In the genomic region with DNA sequence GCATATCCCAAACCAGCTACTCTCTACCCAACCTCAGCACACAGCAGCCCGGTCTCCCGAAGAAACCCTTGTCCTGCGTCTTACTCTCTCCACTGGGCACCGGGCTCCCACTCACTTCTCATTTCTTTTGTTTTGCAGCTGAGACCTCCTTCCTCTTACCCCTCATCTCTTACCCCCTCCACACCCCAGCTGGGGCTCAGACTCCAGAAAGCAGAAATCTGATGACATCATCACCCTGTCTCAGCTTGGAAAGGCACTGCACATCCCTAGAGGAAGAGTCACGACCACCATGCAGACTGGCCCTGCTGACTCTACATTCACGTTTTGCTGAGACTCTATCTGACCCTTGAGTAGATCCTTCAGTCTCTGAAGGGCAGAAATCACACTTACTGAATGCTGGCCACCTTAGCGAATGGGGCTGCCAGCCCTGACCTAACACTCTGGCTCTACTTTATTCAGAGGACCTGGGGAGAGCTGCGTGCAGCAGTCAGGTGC, we compare ENCODE assay signal across 8 mouse cellular contexts. TPM values are rescaled to one million over a fixed set of nuclear protein-coding genes. Genes with fewer than 3 reads are reported as not detected.
A peak's percentile ranks its signal among the peaks of the same experiment; 100 is the strongest.
DNase-seq lines count a peak whose midpoint lies in the region; ATAC-seq and TF ChIP-seq lines count a peak whose summit lies in the region.

No protein-coding gene starts in this region.

- H3K36me3 ChIP-seq in C2C12 (ENCODE audit: control insufficient read depth, insufficient read depth), result peaks cover 53% of the 10 kb centered on the region
- H3K36me3 ChIP-seq in forebrain, embryonic 13.5 days (ENCODE audit: poor library complexity, severe bottlenecking), result peaks cover 39% of the 10 kb centered on the region
- H3K36me3 ChIP-seq in liver, embryonic 12.5 days, result peaks cover 50% of the 10 kb centered on the region
- H3K36me3 ChIP-seq in stomach, embryonic 14.5 days (ENCODE audit: control insufficient read depth, insufficient read depth, low read length), result peaks cover 18% of the 10 kb centered on the region; the same call in 1 of the 2 replicates

- H3K79me3 ChIP-seq in C2C12 (ENCODE audit: low read depth), result no peaks in the 10 kb centered on the region

- WGBS in forebrain, embryonic 13.5 days, result 40% methylated on average over 8 of the region's 8 CpGs
- 29% methylated on average over 8 of the region's 8 CpGs for WGBS in liver, embryonic 12.5 days (ENCODE audit: insufficient replicate concordance)
- 39% methylated on average over 8 of the region's 8 CpGs for WGBS in stomach, embryonic 14.5 days

- intact Hi-C loops in gastrocnemius, adult 2 months (cut with DNase I), result loop anchor here (1.0 to 5.0 kb wide), 3 partner anchors 19 to 98 kb away; a partner anchor contains a TSS
- intact Hi-C loops in gastrocnemius, postnatal 14 days (cut with DNase I; ENCODE audit: low total_unique reads), result loop anchor here (2.0 to 10.0 kb wide), 2 partner anchors 39 to 95 kb away; a partner anchor contains a TSS

- no peak for DNase-seq in gastrocnemius, adult 2 months
- no peak for DNase-seq in gastrocnemius, postnatal 14 days
- DNase-seq in ovary, postnatal 36 days (ENCODE audit: low spot score), result no peak
- DNase-seq in layer of hippocampus, postnatal 14 days (ENCODE audit: low spot score in 2 of 2), result no peak

- peak overlapping the region; percentile 77 for H3K9ac ChIP-seq in forebrain, embryonic 13.5 days
- H3K9ac ChIP-seq in liver, embryonic 12.5 days, result peak overlapping the region; percentile 72
- peak overlapping the region; percentile 60 for H3K9ac ChIP-seq in stomach, embryonic 14.5 days (replicated peaks; ENCODE audit: low read depth, low read length)

- H3K79me2 ChIP-seq in C2C12 (ENCODE audit: control insufficient read depth, insufficient read depth), result peaks cover 18% of the 10 kb centered on the region

- H3K27me3 ChIP-seq in C2C12 (ENCODE audit: control insufficient read depth, insufficient read depth, insufficient read length), result no peaks in the 10 kb centered on the region
- H3K27me3 ChIP-seq in forebrain, embryonic 13.5 days, result no peaks in the 10 kb centered on the region
- no peaks in the 10 kb centered on the region for H3K27me3 ChIP-seq in liver, embryonic 12.5 days (replicated peaks)
- H3K27me3 ChIP-seq in stomach, embryonic 14.5 days (ENCODE audit: control insufficient read depth, insufficient read depth, low read length), result no peaks in the 10 kb centered on the region

- H3K9me3 ChIP-seq in forebrain, embryonic 13.5 days (replicated peaks), result no peaks in the 10 kb centered on the region
- no peaks in the 10 kb centered on the region for H3K9me3 ChIP-seq in liver, embryonic 12.5 days (replicated peaks)
- no peaks in the 10 kb centered on the region; the same call in 1 of the 2 replicates for H3K9me3 ChIP-seq in stomach, embryonic 14.5 days (ENCODE audit: control insufficient read depth, low read depth, low read length)

- H3K27ac ChIP-seq in gastrocnemius, adult 2 months, result peak overlapping the region; percentile 99
- peak overlapping the region; percentile 83 for H3K27ac ChIP-seq in forebrain, embryonic 13.5 days
- H3K27ac ChIP-seq in liver, embryonic 12.5 days, result peak overlapping the region; percentile 73
- H3K27ac ChIP-seq in stomach, embryonic 14.5 days (ENCODE audit: low read length), result peak overlapping the region; percentile 92

- H3K4me3 ChIP-seq in gastrocnemius, adult 2 months, result peak overlapping the region; percentile 79
- H3K4me3 ChIP-seq in C2C12 (ENCODE audit: insufficient read depth, poor library complexity, severe bottlenecking), result peak overlapping the region; percentile 45
- peak overlapping the region; percentile 52 for H3K4me3 ChIP-seq in forebrain, embryonic 13.5 days
- H3K4me3 ChIP-seq in liver, embryonic 12.5 days, result peak overlapping the region; percentile 63
- H3K4me3 ChIP-seq in stomach, embryonic 14.5 days (ENCODE audit: low read depth, low read length), result peak overlapping the region; percentile 55

- ATAC-seq in forebrain, embryonic 13.5 days, result peak; percentile 29
- 0 out of 2 replicates have a peak, but pooled peaks have one; percentile 10 for ATAC-seq in liver, embryonic 12.5 days
- 0 out of 2 replicates have a peak, but pooled peaks have one; percentile 3 for ATAC-seq in stomach, embryonic 14.5 days (ENCODE audit: insufficient number of reproducible peaks, insufficient read depth, low FRiP score, low read depth)

- peak overlapping the region; percentile 85 for H3K4me2 ChIP-seq in forebrain, embryonic 13.5 days
- H3K4me2 ChIP-seq in liver, embryonic 12.5 days, result peak overlapping the region; percentile 85
- peak overlapping the region; percentile 62 for H3K4me2 ChIP-seq in stomach, embryonic 14.5 days (replicated peaks; ENCODE audit: low read depth, low read length)

- peak overlapping the region; percentile 75 for H3ac ChIP-seq in C2C12 (ENCODE audit: control insufficient read depth, insufficient read length, low read depth)

- H3K4me1 ChIP-seq in forebrain, embryonic 13.5 days, result peaks cover 28% of the 10 kb centered on the region
- H3K4me1 ChIP-seq in liver, embryonic 12.5 days, result peaks cover 40% of the 10 kb centered on the region
- H3K4me1 ChIP-seq in stomach, embryonic 14.5 days (ENCODE audit: control insufficient read depth, insufficient read depth, low read length), result peaks cover 25% of the 10 kb centered on the region

- no peak for TF ChIP-seq CTCF in gastrocnemius, adult 2 months (IDR thresholded peaks at IDR 0.05)
- TF ChIP-seq CTCF in C2C12 (IDR thresholded peaks at IDR 0.05; ENCODE audit: control insufficient read depth, insufficient read depth, insufficient read length), result no peak

TF ChIP-seq in C2C12, 6 proteins besides CTCF, POLR2A, EP300 and RAD21:
- no peak for TF ChIP-seq MYOD1 (IDR thresholded peaks at IDR 0.05; ENCODE audit: control insufficient read depth, insufficient read length, low read depth)
- no peak for TF ChIP-seq USF1 (IDR thresholded peaks at IDR 0.05; ENCODE audit: low read depth)
- no peak for TF ChIP-seq MYOG (IDR thresholded peaks at IDR 0.05; ENCODE audit: control insufficient read depth, extremely low read depth, insufficient read length)
- no peak for TF ChIP-seq MAX (IDR thresholded peaks at IDR 0.05)
- TF ChIP-seq CEBPB (IDR thresholded peaks at IDR 0.05; ENCODE audit: low read depth), result no peak
- TF ChIP-seq FOSL1 (IDR thresholded peaks at IDR 0.05; ENCODE audit: insufficient read depth, low read length, poor library complexity, severe bottlenecking), result no peak

RNA-seq across cellular contexts. Expression of a gene that starts 0.9 kb away (rescaled TPM):
- 1 to 10 TPM; 4.2 to 6.6 TPM for total RNA-seq in gastrocnemius, adult 2 months (2021)
- 1 to 10 TPM; 3.3 to 3.5 TPM for total RNA-seq in gastrocnemius, postnatal 14 days (2021)
- polyA plus RNA-seq in C2C12 (2012; fragmentation: generic; extraction: Trizol), result 2.7 TPM
- polyA plus RNA-seq in forebrain, embryonic 13.5 days (2015; fragmentation: Nextera tagmentation; extraction: Ambion mirVana), result 1.2 and 1.6 TPM in 2 replicates
- polyA plus RNA-seq in liver, embryonic 12.5 days (2016; fragmentation: Nextera tagmentation; extraction: Ambion mirVana), result 1.7 and 2.0 TPM in 2 replicates
- 5.0 and 6.4 TPM in 2 replicates for polyA plus RNA-seq in stomach, embryonic 14.5 days (2014; fragmentation: Nextera tagmentation; extraction: Ambion mirVana)
- total RNA-seq in layer of hippocampus, postnatal 14 days (2021), result 1 to 10 TPM; 6.0 to 6.6 TPM

RNA-seq across cellular contexts. Expression of a gene that starts 3.0 kb away (rescaled TPM):
- 10 to 100 TPM in 1 of 2 experiments, 1 to 10 TPM in 1; 6.0 to 12.2 TPM for total RNA-seq in gastrocnemius, adult 2 months (2021)
- total RNA-seq in gastrocnemius, postnatal 14 days (2021), result 10 to 100 TPM; 21.2 to 21.3 TPM
- polyA plus RNA-seq in C2C12 (2012; fragmentation: generic; extraction: Trizol), result 95.4 TPM
- polyA plus RNA-seq in forebrain, embryonic 13.5 days (2015; fragmentation: Nextera tagmentation; extraction: Ambion mirVana), result 2.7 and 2.8 TPM in 2 replicates
- polyA plus RNA-seq in liver, embryonic 12.5 days (2016; fragmentation: Nextera tagmentation; extraction: Ambion mirVana), result 6.2 TPM in 2 replicates
- polyA plus RNA-seq in stomach, embryonic 14.5 days (2014; fragmentation: Nextera tagmentation; extraction: Ambion mirVana), result 12.2 and 17.3 TPM in 2 replicates
- total RNA-seq in layer of hippocampus, postnatal 14 days (2021), result 1 to 10 TPM; 5.7 to 7.8 TPM

RNA-seq across cellular contexts. Expression of a gene that starts 8.6 kb away (rescaled TPM):
- 10 to 100 TPM; 47.5 to 61.5 TPM for total RNA-seq in gastrocnemius, adult 2 months (2021)
- 10 to 100 TPM; 41.8 to 49.5 TPM for total RNA-seq in gastrocnemius, postnatal 14 days (2021)
- polyA plus RNA-seq in C2C12 (2012; fragmentation: generic; extraction: Trizol), result 121 TPM
- polyA plus RNA-seq in forebrain, embryonic 13.5 days (2015; fragmentation: Nextera tagmentation; extraction: Ambion mirVana), result 79.8 and 86.1 TPM in 2 replicates
- polyA plus RNA-seq in liver, embryonic 12.5 days (2016; fragmentation: Nextera tagmentation; extraction: Ambion mirVana), result 76.7 and 81.5 TPM in 2 replicates
- 93.9 and 94.2 TPM in 2 replicates for polyA plus RNA-seq in stomach, embryonic 14.5 days (2014; fragmentation: Nextera tagmentation; extraction: Ambion mirVana)
- 10 to 100 TPM; 55.3 to 63.7 TPM for total RNA-seq in layer of hippocampus, postnatal 14 days (2021)

RNA-seq across cellular contexts. Expression of a gene that starts 37.9 kb away (rescaled TPM):
- total RNA-seq in gastrocnemius, adult 2 months (2021), result 10 to 100 TPM; 10.5 to 11.5 TPM
- 10 to 100 TPM in 1 of 2 experiments, 1 to 10 TPM in 1; 9.1 to 11.6 TPM for total RNA-seq in gastrocnemius, postnatal 14 days (2021)
- polyA plus RNA-seq in C2C12 (2012; fragmentation: generic; extraction: Trizol), result 46.9 TPM
- 58.5 and 71.5 TPM in 2 replicates for polyA plus RNA-seq in forebrain, embryonic 13.5 days (2015; fragmentation: Nextera tagmentation; extraction: Ambion mirVana)
- polyA plus RNA-seq in liver, embryonic 12.5 days (2016; fragmentation: Nextera tagmentation; extraction: Ambion mirVana), result 14.3 and 15.0 TPM in 2 replicates
- 29.3 and 30.2 TPM in 2 replicates for polyA plus RNA-seq in stomach, embryonic 14.5 days (2014; fragmentation: Nextera tagmentation; extraction: Ambion mirVana)
- total RNA-seq in layer of hippocampus, postnatal 14 days (2021), result 100 to 1,000 TPM in 1 of 2 experiments, 10 to 100 TPM in 1; 87.9 to 102 TPM

RNA-seq across cellular contexts. Expression of a gene that starts 43.2 kb away (rescaled TPM):
- 10 to 100 TPM; 77.2 to 81.8 TPM for total RNA-seq in gastrocnemius, adult 2 months (2021)
- total RNA-seq in gastrocnemius, postnatal 14 days (2021), result 10 to 100 TPM; 61.6 to 65.3 TPM
- polyA plus RNA-seq in C2C12 (2012; fragmentation: generic; extraction: Trizol), result 87.6 TPM
- polyA plus RNA-seq in forebrain, embryonic 13.5 days (2015; fragmentation: Nextera tagmentation; extraction: Ambion mirVana), result 114 and 115 TPM in 2 replicates
- 76.4 and 77.8 TPM in 2 replicates for polyA plus RNA-seq in liver, embryonic 12.5 days (2016; fragmentation: Nextera tagmentation; extraction: Ambion mirVana)
- 74.0 and 82.4 TPM in 2 replicates for polyA plus RNA-seq in stomach, embryonic 14.5 days (2014; fragmentation: Nextera tagmentation; extraction: Ambion mirVana)
- 100 to 1,000 TPM; 287 to 295 TPM for total RNA-seq in layer of hippocampus, postnatal 14 days (2021)
